Mouse (Mus musculus) spleen, adult 2 months (tissue): ENCODE data around the gene Ogdh. TPM values are rescaled to one million over a fixed set of nuclear protein-coding genes. Genes with fewer than 3 reads are reported as not detected.
"Not testable (repeated sequence)": the region's sequence is repeated elsewhere in the genome, so short reads cannot be mapped to it uniquely, and the experiment has no call there.

Experiments used
- DNase-seq, 2 experiments: peaks; one replicate each; pipeline versions ENCODE4 v3.0.0 to v3.0.0-alpha.2; 2012 to 2021; ENCODE audit warnings: low spot score in 2 of 2, low read depth in 1 of 2
- H3K27ac ChIP-seq: fragments of 200-500 bp; 2 replicates; pipeline ENCODE4 v1.5.1; 2012; ENCODE audit warnings: low read length, inconsistent platforms; ENCODE audit not compliant: insufficient read depth
- H3K27me3 ChIP-seq: fragments of 200-500 bp; 2 replicates; pipeline ENCODE4 v1.6.1; 2012; ENCODE audit warnings: mild to moderate bottlenecking, moderate library complexity, low read length, inconsistent platforms; ENCODE audit not compliant: control insufficient read depth, insufficient read depth
- H3K36me3 ChIP-seq: fragments of 200-500 bp; 2 replicates; pipeline ENCODE4 v1.6.1; 2012; ENCODE audit warnings: mild to moderate bottlenecking, low read length, inconsistent platforms; ENCODE audit not compliant: control insufficient read depth, insufficient read depth
- H3K4me1 ChIP-seq: fragments of 200-500 bp; 2 replicates; pipeline ENCODE4 v1.6.1; 2011; ENCODE audit warnings: inconsistent platforms; ENCODE audit not compliant: control insufficient read depth, insufficient read depth, insufficient read length
- H3K4me3 ChIP-seq: fragments of 200-500 bp; 2 replicates; pipeline ENCODE4 v1.5.1; 2011; ENCODE audit warnings: mild to moderate bottlenecking, inconsistent platforms; ENCODE audit not compliant: insufficient read depth, insufficient read length; ENCODE audit errors: extremely low read depth
- CTCF ChIP-seq: fragments of 200-500 bp; IDR thresholded peaks from 2 replicates; pipeline ENCODE4 v1.5.1; 2011; ENCODE audit warnings: mild to moderate bottlenecking, inconsistent platforms; ENCODE audit not compliant: insufficient read depth, insufficient read length, insufficient replicate concordance; ENCODE audit errors: extremely low read depth
- POLR2A ChIP-seq: fragments of 200-500 bp; IDR thresholded peaks from 2 replicates; pipeline ENCODE4 v1.6.1; 2011; ENCODE audit warnings: low read depth, low read length, inconsistent platforms
- WGBS: fragments of 180-500 bp; shearing (Covaris S2); methylation state at CpG from one replicate; pipeline ENCODE4 v1.1.7; 2018; 5-methylcytosine and 5-hydroxymethylcytosine counted together
- polyA plus RNA-seq: library from polyadenylated mRNA; depleted of rRNA; stranded (reverse); fragments of >200 nt; gene quantifications from 2 replicates; pipeline ENCODE4 v1.2.3, GENCODE M21; 2012; rRNA removed

The Ogdh gene
- 63.4 and 64.6 TPM in 2 replicates for polyA plus RNA-seq

- WGBS, result under 1% methylated on average over 69 of the region's 77 CpGs
- peak within 1 kb of the TSS; percentile 99 for H3K27ac ChIP-seq
- TF ChIP-seq POLR2A (peak; percentile 58; the same call in 1 of the 2 replicates), CTCF (no peak)
- peak within 1 kb of the TSS; percentile 97 for H3K4me3 ChIP-seq
- H3K4me1 ChIP-seq, result peaks cover 2% of the 10 kb centered on the region
- no peaks in the 10 kb centered on the region for H3K27me3 ChIP-seq
- peak; percentile 98 to 99 for DNase-seq
- H3K36me3 ChIP-seq, result no peaks in the 10 kb centered on the region
Observed at GRCm38 (mm10) chr11:6291401-6292115, at the start of gene Ogdh. Gene Ogdh, plus strand, starts transcription at chr11:6291633.

GRCm38 (mm10) chr11:6244707-6245106, 46.7 kb upstream of the Ogdh start:
- H3K36me3 ChIP-seq, result no peaks in the 10 kb centered on the region
- no peak for DNase-seq
- H3K4me1 ChIP-seq, result no peaks in the 10 kb centered on the region
- TF ChIP-seq POLR2A, result no peak
- TF ChIP-seq CTCF, result no peak
- no peaks in the 10 kb centered on the region for H3K27me3 ChIP-seq
- no peak overlapping the region for H3K27ac ChIP-seq
- WGBS, result 74% methylated on average over 19 of the region's 19 CpGs
- H3K4me3 ChIP-seq, result no peak overlapping the region

DNA sequence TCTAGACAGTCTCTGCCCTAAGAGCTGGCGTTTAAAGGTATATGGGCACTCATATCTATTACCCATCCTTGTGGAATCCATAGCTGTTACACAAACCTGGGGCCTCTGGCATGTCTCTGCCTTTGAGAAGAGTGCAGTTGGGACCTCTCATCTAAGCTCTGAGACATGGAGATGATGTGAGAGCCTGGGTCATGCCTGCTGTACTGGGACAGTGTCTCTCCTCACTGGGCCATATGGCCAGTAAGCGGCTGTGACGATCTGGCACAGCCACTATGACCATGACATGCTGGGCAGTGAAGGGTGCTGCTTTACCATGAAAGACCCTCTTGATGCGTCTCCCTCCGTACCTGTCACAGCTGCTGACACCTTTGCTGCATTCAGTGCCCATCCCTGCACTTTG, 39.2 kb upstream of the Ogdh start:
- no peaks in the 10 kb centered on the region for H3K4me1 ChIP-seq
- H3K27me3 ChIP-seq, result no peaks in the 10 kb centered on the region
- WGBS, result 83% methylated on average over 5 of the region's 5 CpGs
- DNase-seq, result no peak
- H3K4me3 ChIP-seq, result no peak overlapping the region
- no peaks in the 10 kb centered on the region for H3K36me3 ChIP-seq
- no peak for TF ChIP-seq CTCF
- TF ChIP-seq POLR2A, result no peak
- H3K27ac ChIP-seq, result no peak overlapping the region

DNA sequence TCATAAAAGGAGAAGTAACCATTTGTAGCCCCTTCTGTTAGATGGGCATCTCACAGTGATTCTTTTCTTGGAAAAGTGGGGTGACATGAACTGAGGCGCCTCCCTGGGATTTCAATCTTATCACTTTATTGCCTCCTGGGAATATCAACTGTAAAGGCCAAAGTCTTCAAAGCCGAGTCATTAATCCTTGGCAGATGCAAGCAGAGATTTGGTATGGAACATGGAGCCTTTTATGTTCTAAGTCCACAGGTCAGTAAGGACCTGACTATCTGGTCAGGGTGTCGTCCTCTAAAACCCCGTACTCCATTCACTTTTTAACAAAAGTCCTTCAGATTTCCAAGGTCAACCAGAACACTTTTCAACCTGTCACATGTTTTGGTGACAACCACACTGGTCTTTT, 38.6 kb upstream of the Ogdh start:
- DNase-seq, result no peak
- 0 out of 2 replicates have a peak, but pooled peaks cover under 1% of the 10 kb centered on the region for H3K36me3 ChIP-seq
- no peaks in the 10 kb centered on the region for H3K4me1 ChIP-seq
- 90% methylated on average over 4 of the region's 4 CpGs for WGBS
- no peak for TF ChIP-seq CTCF
- no peak for TF ChIP-seq POLR2A
- H3K27ac ChIP-seq, result no peak overlapping the region
- no peak overlapping the region for H3K4me3 ChIP-seq
- no peaks in the 10 kb centered on the region for H3K27me3 ChIP-seq

- H3K27me3 ChIP-seq, H3K4me1 ChIP-seq, H3K27ac ChIP-seq, H3K4me3 ChIP-seq, DNase-seq: not testable (repeated sequence)
- 90% methylated on average over 2 of the region's 2 CpGs for WGBS
- H3K36me3 ChIP-seq, result peaks cover 12% of the 10 kb centered on the region
Observed at GRCm38 (mm10) chr11:6254602-6255001, 36.8 kb upstream of the Ogdh start.

- H3K27ac ChIP-seq, result no peak overlapping the region
- H3K4me1 ChIP-seq, result no peaks in the 10 kb centered on the region
- DNase-seq, result no peak
- no peak for TF ChIP-seq POLR2A
- TF ChIP-seq CTCF, result no peak
- H3K36me3 ChIP-seq, result peaks cover 27% of the 10 kb centered on the region
- no peaks in the 10 kb centered on the region for H3K27me3 ChIP-seq
- WGBS, result 85% methylated on average over 6 of the region's 6 CpGs
- no peak overlapping the region for H3K4me3 ChIP-seq
Observed at GRCm38 (mm10) chr11:6256490-6257072, 34.9 kb upstream of the Ogdh start.

- H3K4me3 ChIP-seq, result no peak overlapping the region
- DNase-seq, result no peak
- no peak overlapping the region for H3K27ac ChIP-seq
- peaks cover 38% of the 10 kb centered on the region for H3K36me3 ChIP-seq
- 91% methylated on average over 7 of the region's 7 CpGs for WGBS
- no peaks in the 10 kb centered on the region for H3K27me3 ChIP-seq
- H3K4me1 ChIP-seq, result no peaks in the 10 kb centered on the region
- no peak for TF ChIP-seq POLR2A
- no peak for TF ChIP-seq CTCF
Observed at GRCm38 (mm10) chr11:6259413-6259812, 32.0 kb upstream of the Ogdh start.
